Mouse (Mus musculus) spleen, adult 2 months (tissue): ENCODE results near the gene Pid1. TPM values are rescaled to one million over a fixed set of nuclear protein-coding genes. Genes with fewer than 3 reads are reported as not detected.

Source experiments
- DNase-seq, 2 experiments: peaks; one replicate each; pipeline versions ENCODE4 v3.0.0 to v3.0.0-alpha.2; 2012 to 2021; ENCODE audit warnings: low spot score in 2 of 2, low read depth in 1 of 2
- H3K27ac ChIP-seq: fragments of 200-500 bp; 2 replicates; pipeline ENCODE4 v1.5.1; 2012; ENCODE audit warnings: low read length, inconsistent platforms; ENCODE audit not compliant: insufficient read depth
- H3K27me3 ChIP-seq: fragments of 200-500 bp; 2 replicates; pipeline ENCODE4 v1.6.1; 2012; ENCODE audit warnings: mild to moderate bottlenecking, moderate library complexity, low read length, inconsistent platforms; ENCODE audit not compliant: control insufficient read depth, insufficient read depth
- H3K36me3 ChIP-seq: fragments of 200-500 bp; 2 replicates; pipeline ENCODE4 v1.6.1; 2012; ENCODE audit warnings: mild to moderate bottlenecking, low read length, inconsistent platforms; ENCODE audit not compliant: control insufficient read depth, insufficient read depth
- H3K4me1 ChIP-seq: fragments of 200-500 bp; 2 replicates; pipeline ENCODE4 v1.6.1; 2011; ENCODE audit warnings: inconsistent platforms; ENCODE audit not compliant: control insufficient read depth, insufficient read depth, insufficient read length
- H3K4me3 ChIP-seq: fragments of 200-500 bp; 2 replicates; pipeline ENCODE4 v1.5.1; 2011; ENCODE audit warnings: mild to moderate bottlenecking, inconsistent platforms; ENCODE audit not compliant: insufficient read depth, insufficient read length; ENCODE audit errors: extremely low read depth
- CTCF ChIP-seq: fragments of 200-500 bp; IDR thresholded peaks from 2 replicates; pipeline ENCODE4 v1.5.1; 2011; ENCODE audit warnings: mild to moderate bottlenecking, inconsistent platforms; ENCODE audit not compliant: insufficient read depth, insufficient read length, insufficient replicate concordance; ENCODE audit errors: extremely low read depth
- POLR2A ChIP-seq: fragments of 200-500 bp; IDR thresholded peaks from 2 replicates; pipeline ENCODE4 v1.6.1; 2011; ENCODE audit warnings: low read depth, low read length, inconsistent platforms
- WGBS: fragments of 180-500 bp; shearing (Covaris S2); methylation state at CpG from one replicate; pipeline ENCODE4 v1.1.7; 2018; 5-methylcytosine and 5-hydroxymethylcytosine counted together
- polyA plus RNA-seq: library from polyadenylated mRNA; depleted of rRNA; stranded (reverse); fragments of >200 nt; gene quantifications from 2 replicates; pipeline ENCODE4 v1.2.3, GENCODE M21; 2012

Pid1 gene
- polyA plus RNA-seq, 1 experiment: 8.4 TPM

- H3K4me1 ChIP-seq: no peaks in the 10 kb centered on the region; the same call in 1 of the 2 replicates
- no peak for TF ChIP-seq POLR2A
- TF ChIP-seq CTCF: no peak
- 76% methylated on average over 6 of the region's 6 CpGs for WGBS
- no peak for DNase-seq
- no peaks in the 10 kb centered on the region for H3K36me3 ChIP-seq
- no peak overlapping the region for H3K4me3 ChIP-seq
- H3K27me3 ChIP-seq: no peaks in the 10 kb centered on the region
- no peak overlapping the region for H3K27ac ChIP-seq
Measured at GRCm38 (mm10) chr1:84249772-84250338, 114.1 kb downstream of the Pid1 start.

- no peak for DNase-seq
- Histone ChIP-seq H3K36me3 (no peaks in the 10 kb centered on the region), H3K27ac (no peak overlapping the region), H3K27me3 (no peaks in the 10 kb centered on the region), H3K4me3 (no peak overlapping the region), H3K4me1 (no peaks in the 10 kb centered on the region)
- no peak for TF ChIP-seq POLR2A
- 81% methylated on average over 3 of the region's 3 CpGs for WGBS
Measured at GRCm38 (mm10) chr1:84247111-84247510, 116.9 kb downstream of the Pid1 start.

- Histone ChIP-seq H3K27ac (no peak overlapping the region), H3K27me3 (no peaks in the 10 kb centered on the region), H3K4me1 (peaks cover 5% of the 10 kb centered on the region), H3K36me3 (no peaks in the 10 kb centered on the region), H3K4me3 (no peak overlapping the region)
- no peak for DNase-seq
- 35% methylated on average over 4 of the region's 4 CpGs for WGBS
- no peak for TF ChIP-seq POLR2A
- no peak for TF ChIP-seq CTCF
Measured at GRCm38 (mm10) chr1:84241192-84241828, 122.7 kb downstream of the Pid1 start.

GRCm38 (mm10) chr1:84240203-84240602, 123.8 kb downstream of the Pid1 start:
- Histone ChIP-seq H3K4me3 (no peak overlapping the region), H3K27ac (no peak overlapping the region), H3K36me3 (no peaks in the 10 kb centered on the region), H3K4me1 (peaks cover 5% of the 10 kb centered on the region), H3K27me3 (no peaks in the 10 kb centered on the region)
- TF ChIP-seq POLR2A (no peak), CTCF (no peak)
- no peak for DNase-seq
- 53% methylated on average over 2 of the region's 2 CpGs for WGBS

GRCm38 (mm10) chr1:84230431-84230830, 133.5 kb downstream of the Pid1 start:
- TF ChIP-seq POLR2A (no peak), CTCF (no peak)
- 87% methylated on average over 2 of the region's 2 CpGs for WGBS
- no peaks in the 10 kb centered on the region for H3K27me3 ChIP-seq
- no peaks in the 10 kb centered on the region for H3K36me3 ChIP-seq
- no peak for DNase-seq
- no peaks in the 10 kb centered on the region for H3K4me1 ChIP-seq
- H3K4me3 ChIP-seq: no peak overlapping the region
- no peak overlapping the region for H3K27ac ChIP-seq

GRCm38 (mm10) chr1:84225626-84226025, 138.4 kb downstream of the Pid1 start:
- Histone ChIP-seq H3K4me3 (no peak overlapping the region), H3K27ac (no peak overlapping the region), H3K4me1 (no peaks in the 10 kb centered on the region), H3K27me3 (no peaks in the 10 kb centered on the region), H3K36me3 (no peaks in the 10 kb centered on the region)
- no peak for DNase-seq
- 90% methylated on average over 7 of the region's 7 CpGs for WGBS
- no peak for TF ChIP-seq CTCF
- no peak for TF ChIP-seq POLR2A

GRCm38 (mm10) chr1:84222051-84222450, 141.9 kb downstream of the Pid1 start:
- H3K4me3 ChIP-seq: no peak overlapping the region
- no peaks in the 10 kb centered on the region for H3K36me3 ChIP-seq
- TF ChIP-seq CTCF: no peak
- TF ChIP-seq POLR2A: no peak
- no peaks in the 10 kb centered on the region for H3K4me1 ChIP-seq
- DNase-seq: no peak
- H3K27ac ChIP-seq: no peak overlapping the region
- no peaks in the 10 kb centered on the region for H3K27me3 ChIP-seq
- WGBS: 86% methylated on average over 1 of the region's 1 CpGs
